Mouse (Mus musculus): Measurements from ENCODE around the gene Elavl3. TPM values are rescaled to one million over a fixed set of nuclear protein-coding genes. Genes with fewer than 3 reads are reported as not detected.
A peak's percentile ranks its signal among the peaks of the same experiment; 100 is the strongest.

The Elavl3 gene
- polyA plus RNA-seq, 1 experiment from 2014 or later, result 0.27 TPM

DNA sequence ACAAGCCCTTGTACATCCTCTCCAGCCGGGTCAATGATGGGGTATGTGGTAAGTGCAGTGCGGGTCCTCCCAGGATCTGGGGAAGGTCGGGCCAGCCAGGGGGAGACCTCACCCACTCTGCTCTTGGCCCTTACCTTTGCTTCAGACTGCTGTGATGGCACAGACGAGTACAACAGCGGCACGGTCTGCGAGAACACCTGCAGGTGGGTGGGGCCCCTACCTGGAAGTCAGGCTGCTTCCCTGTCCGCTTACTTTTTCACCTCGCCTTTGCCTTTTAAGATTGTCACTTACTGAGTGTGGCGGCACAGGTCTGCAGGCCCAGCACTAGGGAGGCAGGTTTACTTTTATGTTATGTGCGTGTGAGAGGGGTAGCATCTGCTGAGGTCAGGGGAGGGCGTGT is 47.3 kb downstream of the Elavl3 start:
- no peak overlapping the region for H3K4me3 ChIP-seq (ENCODE audit: low read depth, low read length)
- 87% methylated on average over 12 of the region's 12 CpGs for WGBS (ENCODE audit: insufficient replicate concordance)
- no peak for ATAC-seq (replicated peaks; ENCODE audit: insufficient number of reproducible peaks, low FRiP score, low TSS enrichment)
- H3K27ac ChIP-seq (ENCODE audit: low read depth, low read length), result no peak overlapping the region
- peaks cover 13% of the 10 kb centered on the region for H3K36me3 ChIP-seq (ENCODE audit: control insufficient read depth, insufficient read depth, low read length)
- H3K4me2 ChIP-seq, result no peak overlapping the region
- no peak overlapping the region for H3K9ac ChIP-seq (ENCODE audit: low read depth, low read length)
- H3K9me3 ChIP-seq (replicated peaks; ENCODE audit: control insufficient read depth, low read length), result no peaks in the 10 kb centered on the region
- H3K27me3 ChIP-seq (ENCODE audit: control insufficient read depth, insufficient read depth, low read length), result no peaks in the 10 kb centered on the region
- H3K4me1 ChIP-seq (ENCODE audit: control insufficient read depth, insufficient read depth, low read length), result peaks cover 13% of the 10 kb centered on the region

GRCm38 (mm10) chr9:22003163-22003554 is 48.7 kb downstream of the Elavl3 start:
- WGBS (ENCODE audit: insufficient replicate concordance), result under 1% methylated on average over 18 of the region's 18 CpGs
- peak overlapping the region; percentile 74 for H3K9ac ChIP-seq (ENCODE audit: low read depth, low read length)
- no peaks in the 10 kb centered on the region for H3K27me3 ChIP-seq (ENCODE audit: control insufficient read depth, insufficient read depth, low read length)
- H3K4me1 ChIP-seq (ENCODE audit: control insufficient read depth, insufficient read depth, low read length), result peaks cover 13% of the 10 kb centered on the region
- peak overlapping the region; percentile 83 for H3K4me2 ChIP-seq
- H3K4me3 ChIP-seq (ENCODE audit: low read depth, low read length), result peak overlapping the region; percentile 65
- no peaks in the 10 kb centered on the region for H3K9me3 ChIP-seq (replicated peaks; ENCODE audit: control insufficient read depth, low read length)
- ATAC-seq (replicated peaks; ENCODE audit: insufficient number of reproducible peaks, low FRiP score, low TSS enrichment), result 0 out of 2 replicates have a peak, but pooled peaks have one; percentile 1
- H3K36me3 ChIP-seq (ENCODE audit: control insufficient read depth, insufficient read depth, low read length), result peaks cover 3% of the 10 kb centered on the region
- peak overlapping the region; percentile 54 for H3K27ac ChIP-seq (ENCODE audit: low read depth, low read length)

- H3K4me1 ChIP-seq (ENCODE audit: control insufficient read depth, insufficient read depth, low read length), result peaks cover 13% of the 10 kb centered on the region
Observed at GRCm38 (mm10) chr9:22002194-22003162, 49.3 kb downstream of the Elavl3 start, which contains the start of the genes Ccdc151 and Prkcsh. Gene Ccdc151, minus strand, starts transcription at chr9:22002634. Gene Prkcsh, plus strand, starts transcription at chr9:22002806.

DNA sequence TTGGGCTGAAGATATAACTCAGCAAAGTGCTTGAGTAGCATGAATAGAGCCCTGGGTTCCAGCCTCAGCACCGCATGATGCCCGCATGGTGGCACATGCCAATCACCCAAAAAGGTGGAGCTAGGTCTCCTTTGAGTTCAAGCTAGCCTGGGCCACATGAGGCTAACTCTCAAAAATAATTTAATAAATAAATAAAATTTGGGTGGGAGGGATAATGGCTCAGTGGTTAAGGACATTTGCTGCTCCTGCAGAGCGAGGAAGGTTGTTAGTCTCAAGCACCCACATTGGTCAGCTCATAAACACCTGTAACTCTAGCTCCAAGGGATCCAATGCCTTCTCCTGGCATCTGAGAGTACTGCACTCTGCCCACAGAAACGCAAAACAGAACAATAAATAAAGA is 50.2 kb downstream of the Elavl3 start:
- Histone ChIP-seq H3K9ac (ENCODE audit: low read depth, low read length) (no peak overlapping the region), H3K4me2 (no peak overlapping the region), H3K4me1 (ENCODE audit: control insufficient read depth, insufficient read depth, low read length) (peaks cover 13% of the 10 kb centered on the region), H3K27ac (ENCODE audit: low read depth, low read length) (no peak overlapping the region), H3K9me3 (replicated peaks; ENCODE audit: control insufficient read depth, low read length) (no peaks in the 10 kb centered on the region), H3K36me3 (ENCODE audit: control insufficient read depth, insufficient read depth, low read length) (0 out of 2 replicates have a peak, but pooled peaks cover 3% of the 10 kb centered on the region), H3K27me3 (ENCODE audit: control insufficient read depth, insufficient read depth, low read length) (no peaks in the 10 kb centered on the region), H3K4me3 (ENCODE audit: low read depth, low read length) (no peak overlapping the region)
- no peak for ATAC-seq (replicated peaks; ENCODE audit: insufficient number of reproducible peaks, low FRiP score, low TSS enrichment)
- 86% methylated on average over 4 of the region's 4 CpGs for WGBS (ENCODE audit: insufficient replicate concordance)

More at GRCm38 (mm10) chr9:22002194-22003162, 49.3 kb downstream of the Elavl3 start, which contains the start of the genes Ccdc151 and Prkcsh:
- H3K4me2 ChIP-seq, result peak within 1 kb of the TSS; percentile 83
- H3K4me3 ChIP-seq (ENCODE audit: low read depth, low read length), result peak within 1 kb of the TSS; percentile 65
- peak within 1 kb of the TSS; percentile 74 for H3K9ac ChIP-seq (ENCODE audit: low read depth, low read length)
- H3K9me3 ChIP-seq (replicated peaks; ENCODE audit: control insufficient read depth, low read length), result no peaks in the 10 kb centered on the region
- H3K27me3 ChIP-seq (ENCODE audit: control insufficient read depth, insufficient read depth, low read length), result no peaks in the 10 kb centered on the region
- peak; percentile 99 for ATAC-seq (replicated peaks; ENCODE audit: insufficient number of reproducible peaks, low FRiP score, low TSS enrichment)
- WGBS (ENCODE audit: insufficient replicate concordance), result 5% methylated on average over 57 of the region's 57 CpGs
- peak within 1 kb of the TSS; percentile 54 for H3K27ac ChIP-seq (ENCODE audit: low read depth, low read length)
- H3K36me3 ChIP-seq (ENCODE audit: control insufficient read depth, insufficient read depth, low read length), result peaks cover 3% of the 10 kb centered on the region; the same call in 1 of the 2 replicates

- 81% methylated on average over 6 of the region's 6 CpGs for WGBS (ENCODE audit: insufficient replicate concordance)
- H3K4me2 ChIP-seq, result no peak overlapping the region
- H3K4me3 ChIP-seq (ENCODE audit: low read depth, low read length), result no peak overlapping the region
- no peak for ATAC-seq (replicated peaks; ENCODE audit: insufficient number of reproducible peaks, low FRiP score, low TSS enrichment)
- H3K9ac ChIP-seq (ENCODE audit: low read depth, low read length), result no peak overlapping the region
- H3K27me3 ChIP-seq (ENCODE audit: control insufficient read depth, insufficient read depth, low read length), result no peaks in the 10 kb centered on the region
- H3K27ac ChIP-seq (ENCODE audit: low read depth, low read length), result no peak overlapping the region
- no peaks in the 10 kb centered on the region for H3K9me3 ChIP-seq (replicated peaks; ENCODE audit: control insufficient read depth, low read length)
- no peaks in the 10 kb centered on the region for H3K36me3 ChIP-seq (ENCODE audit: control insufficient read depth, insufficient read depth, low read length)
- H3K4me1 ChIP-seq (ENCODE audit: control insufficient read depth, insufficient read depth, low read length), result peaks cover 13% of the 10 kb centered on the region
Observed at GRCm38 (mm10) chr9:22000296-22000695, 51.5 kb downstream of the Elavl3 start.

- Histone ChIP-seq H3K4me3 (ENCODE audit: low read depth, low read length) (no peak overlapping the region), H3K9me3 (replicated peaks; ENCODE audit: control insufficient read depth, low read length) (no peaks in the 10 kb centered on the region), H3K27ac (ENCODE audit: low read depth, low read length) (no peak overlapping the region), H3K4me2 (no peak overlapping the region), H3K9ac (ENCODE audit: low read depth, low read length) (no peak overlapping the region), H3K36me3 (ENCODE audit: control insufficient read depth, insufficient read depth, low read length) (no peaks in the 10 kb centered on the region), H3K27me3 (ENCODE audit: control insufficient read depth, insufficient read depth, low read length) (peaks cover 19% of the 10 kb centered on the region), H3K4me1 (ENCODE audit: control insufficient read depth, insufficient read depth, low read length) (no peaks in the 10 kb centered on the region)
- ATAC-seq (replicated peaks; ENCODE audit: insufficient number of reproducible peaks, low FRiP score, low TSS enrichment), result no peak
- 76% methylated on average over 3 of the region's 3 CpGs for WGBS (ENCODE audit: insufficient replicate concordance)
Observed at GRCm38 (mm10) chr9:21996178-21996867, 55.5 kb downstream of the Elavl3 start.

- no peak overlapping the region for H3K4me3 ChIP-seq (ENCODE audit: low read depth, low read length)
- H3K36me3 ChIP-seq (ENCODE audit: control insufficient read depth, insufficient read depth, low read length), result no peaks in the 10 kb centered on the region
- H3K9ac ChIP-seq (ENCODE audit: low read depth, low read length), result no peak overlapping the region
- H3K27me3 ChIP-seq (ENCODE audit: control insufficient read depth, insufficient read depth, low read length), result peaks cover 60% of the 10 kb centered on the region
- H3K9me3 ChIP-seq (replicated peaks; ENCODE audit: control insufficient read depth, low read length), result no peaks in the 10 kb centered on the region
- no peak overlapping the region for H3K4me2 ChIP-seq
- no peak overlapping the region for H3K27ac ChIP-seq (ENCODE audit: low read depth, low read length)
- WGBS (ENCODE audit: insufficient replicate concordance), result 72% methylated on average over 4 of the region's 4 CpGs
- ATAC-seq (replicated peaks; ENCODE audit: insufficient number of reproducible peaks, low FRiP score, low TSS enrichment), result no peak
- H3K4me1 ChIP-seq (ENCODE audit: control insufficient read depth, insufficient read depth, low read length), result peaks cover 10% of the 10 kb centered on the region; the same call in 1 of the 2 replicates
Observed at GRCm38 (mm10) chr9:21992227-21992626, 59.6 kb downstream of the Elavl3 start.
